Mouse (Mus musculus) testis, adult 2 months (tissue): ENCODE results near the gene Spsb4. TPM values are rescaled to one million over a fixed set of nuclear protein-coding genes. Genes with fewer than 3 reads are reported as not detected.
A peak's percentile ranks its signal among the peaks of the same experiment; 100 is the strongest.
"Not testable (repeated sequence)": the region's sequence is repeated elsewhere in the genome, so short reads cannot be mapped to it uniquely, and the experiment has no call there.

Source experiments
- H3K27ac ChIP-seq: fragments of 200-500 bp; 2 replicates; pipeline ENCODE4 v1.5.1; 2012; ENCODE audit warnings: low read depth, low read length; ENCODE audit not compliant: control insufficient read depth, insufficient read depth
- H3K27me3 ChIP-seq: fragments of 200-500 bp; 2 replicates; pipeline ENCODE4 v1.6.1; 2012; ENCODE audit warnings: mild to moderate bottlenecking, low read length, moderate library complexity; ENCODE audit not compliant: control insufficient read depth, insufficient read depth
- H3K36me3 ChIP-seq: fragments of 200-500 bp; 2 replicates; pipeline ENCODE4 v1.6.1; 2012; ENCODE audit warnings: mild to moderate bottlenecking, low read length; ENCODE audit not compliant: control insufficient read depth, insufficient read depth
- H3K4me1 ChIP-seq: fragments of 200-500 bp; 2 replicates; pipeline ENCODE4 v1.6.1; 2012; ENCODE audit warnings: low read length; ENCODE audit not compliant: control insufficient read depth, insufficient read depth
- H3K4me3 ChIP-seq: fragments of 200-500 bp; 2 replicates; pipeline ENCODE4 v1.5.1; 2012; ENCODE audit warnings: low read depth, mild to moderate bottlenecking, low read length, moderate library complexity, mixed read lengths; ENCODE audit not compliant: control insufficient read depth
- CTCF ChIP-seq: fragments of 200-500 bp; IDR thresholded peaks from 2 replicates; pipeline ENCODE4 v1.5.1; 2012; ENCODE audit warnings: low read depth, mild to moderate bottlenecking, inconsistent platforms, low read length, moderate library complexity; ENCODE audit not compliant: control insufficient read depth, insufficient read depth, insufficient replicate concordance
- POLR2A ChIP-seq: fragments of 200-500 bp; IDR thresholded peaks from 2 replicates; pipeline ENCODE4 v1.6.1; 2012; ENCODE audit warnings: low read depth, mild to moderate bottlenecking, inconsistent platforms, low read length, moderate library complexity; ENCODE audit not compliant: control insufficient read depth
- polyA plus RNA-seq: library from polyadenylated mRNA; depleted of rRNA; stranded (reverse); fragments of >200 nt; gene quantifications from 2 replicates; pipeline ENCODE4 v1.2.3, GENCODE M21; 2012

Gene Spsb4
- polyA plus RNA-seq, 1 experiment, result 0.91 TPM

DNA sequence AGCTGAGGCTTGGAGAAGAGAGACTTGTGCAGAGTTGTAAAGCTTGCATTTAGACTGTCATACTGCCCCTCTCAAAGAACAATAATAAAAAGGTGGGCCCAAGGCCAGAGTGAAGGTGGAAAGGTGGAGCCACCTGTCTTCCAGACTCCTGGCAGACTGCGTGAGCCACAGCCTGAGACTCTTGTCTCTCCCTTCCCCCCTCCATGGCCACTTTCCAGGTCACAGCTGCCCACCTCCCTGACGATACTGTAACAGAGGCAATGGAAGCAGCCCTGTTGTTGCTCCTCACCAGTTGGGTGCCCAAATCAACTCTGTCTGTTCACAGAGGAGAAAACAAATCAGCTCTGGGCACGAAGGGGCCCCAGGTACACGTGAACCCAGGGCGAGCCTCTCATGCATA lies 71.5 kb downstream of the Spsb4 start:
- no peaks in the 10 kb centered on the region for H3K27me3 ChIP-seq
- no peaks in the 10 kb centered on the region for H3K4me1 ChIP-seq
- TF ChIP-seq POLR2A, result no peak
- TF ChIP-seq CTCF, result no peak
- H3K27ac ChIP-seq, result no peak overlapping the region
- no peaks in the 10 kb centered on the region for H3K36me3 ChIP-seq
- H3K4me3 ChIP-seq, result no peak overlapping the region

- H3K27ac ChIP-seq, result no peak overlapping the region
- H3K27me3 ChIP-seq, result no peaks in the 10 kb centered on the region
- no peak overlapping the region for H3K4me3 ChIP-seq
- H3K36me3 ChIP-seq, result no peaks in the 10 kb centered on the region
- no peak for TF ChIP-seq POLR2A
- TF ChIP-seq CTCF, result no peak
- H3K4me1 ChIP-seq, result no peaks in the 10 kb centered on the region
Observed at GRCm38 (mm10) chr9:96944517-96944916, 74.1 kb downstream of the Spsb4 start.

- H3K4me1 ChIP-seq, result no peaks in the 10 kb centered on the region
- H3K27me3 ChIP-seq, result no peaks in the 10 kb centered on the region
- no peak overlapping the region for H3K27ac ChIP-seq
- H3K36me3 ChIP-seq, result no peaks in the 10 kb centered on the region
- H3K4me3 ChIP-seq, result no peak overlapping the region
- TF ChIP-seq POLR2A (no peak), CTCF (peak; percentile 23; the same call in 1 of the 2 replicates)
Observed at GRCm38 (mm10) chr9:96942975-96943374, 75.7 kb downstream of the Spsb4 start.

DNA sequence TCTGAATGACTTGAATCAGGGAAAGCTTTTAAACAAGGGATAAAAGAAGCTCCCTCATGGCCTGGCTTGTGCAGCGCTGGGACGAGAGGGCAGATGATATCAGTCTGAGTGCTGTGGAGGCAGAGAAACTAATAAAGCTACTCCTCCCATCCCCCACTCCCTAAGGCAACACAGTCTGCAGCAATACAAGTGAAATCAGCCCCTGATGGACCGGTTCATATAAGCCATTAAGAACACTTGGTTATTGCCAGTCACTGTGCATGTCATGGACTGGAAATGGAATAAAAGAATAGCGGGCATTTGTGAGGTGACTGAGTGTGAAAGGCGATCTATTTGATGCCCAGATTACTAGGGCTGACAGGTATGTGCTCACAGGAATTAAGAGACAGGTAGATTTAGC lies 79.8 kb downstream of the Spsb4 start:
- no peak overlapping the region for H3K4me3 ChIP-seq
- H3K27me3 ChIP-seq, result no peaks in the 10 kb centered on the region
- TF ChIP-seq CTCF (no peak), POLR2A (no peak)
- H3K4me1 ChIP-seq, result no peaks in the 10 kb centered on the region
- no peaks in the 10 kb centered on the region for H3K36me3 ChIP-seq
- H3K27ac ChIP-seq, result no peak overlapping the region

GRCm38 (mm10) chr9:96936427-96936826 lies 82.2 kb downstream of the Spsb4 start:
- not testable (repeated sequence) for H3K36me3 ChIP-seq, H3K27me3 ChIP-seq, H3K4me1 ChIP-seq

GRCm38 (mm10) chr9:96935556-96936300 lies 82.9 kb downstream of the Spsb4 start:
- H3K27me3 ChIP-seq, result no peaks in the 10 kb centered on the region

More at GRCm38 (mm10) chr9:96936427-96936826, 82.2 kb downstream of the Spsb4 start:
- not testable (repeated sequence) for H3K4me3 ChIP-seq, H3K27ac ChIP-seq

GRCm38 (mm10) chr9:96934816-96935215 lies 83.8 kb downstream of the Spsb4 start:
- no peak for TF ChIP-seq CTCF
- TF ChIP-seq POLR2A, result no peak
- no peaks in the 10 kb centered on the region for H3K36me3 ChIP-seq
- no peaks in the 10 kb centered on the region for H3K27me3 ChIP-seq
- H3K27ac ChIP-seq, result no peak overlapping the region
- no peak overlapping the region for H3K4me3 ChIP-seq
- H3K4me1 ChIP-seq, result no peaks in the 10 kb centered on the region

More at GRCm38 (mm10) chr9:96935556-96936300, 82.9 kb downstream of the Spsb4 start:
- Histone ChIP-seq H3K36me3 (no peaks in the 10 kb centered on the region), H3K4me3 (no peak overlapping the region), H3K27ac (no peak overlapping the region), H3K4me1 (no peaks in the 10 kb centered on the region)
- TF ChIP-seq POLR2A (no peak), CTCF (no peak)
